Mouse (Mus musculus) heart, adult 2 months (tissue): Measurements from ENCODE around the gene Pgm2l1. TPM values are rescaled to one million over a fixed set of nuclear protein-coding genes. Genes with fewer than 3 reads are reported as not detected.

ENCODE experiments used
- DNase-seq, 2 experiments: peaks; one replicate each; pipeline ENCODE4 v3.0.0; 2021
- H3K27ac ChIP-seq: fragments of 200-600 bp; 2 replicates; pipeline ENCODE4 v1.8.1; 2022
- H3K27me3 ChIP-seq: fragments of 200-500 bp; 2 replicates; pipeline ENCODE4 v1.6.1; 2012; ENCODE audit warnings: mild to moderate bottlenecking, low read length, inconsistent platforms, mixed read lengths; ENCODE audit not compliant: control insufficient read depth, insufficient read depth
- H3K36me3 ChIP-seq: fragments of 200-500 bp; 2 replicates; pipeline ENCODE4 v1.6.1; 2012; ENCODE audit warnings: low read length, inconsistent platforms; ENCODE audit not compliant: control insufficient read depth, insufficient read depth
- H3K4me1 ChIP-seq: fragments of 200-500 bp; 2 replicates; pipeline ENCODE4 v1.6.1; 2011; ENCODE audit warnings: low read length; ENCODE audit not compliant: control insufficient read depth, insufficient read depth
- H3K4me3 ChIP-seq: fragments of 200-600 bp; 2 replicates; pipeline ENCODE4 v1.8.1; 2022
- H3K79me2 ChIP-seq: fragments of 200-500 bp; replicated peaks from 2 replicates; pipeline ENCODE4 v1.6.1; 2012; ENCODE audit warnings: mild to moderate bottlenecking, inconsistent platforms, low read length, moderate library complexity, mixed read lengths; ENCODE audit not compliant: control insufficient read depth, insufficient read depth
- H3K9ac ChIP-seq: fragments of 200-500 bp; 2 replicates; pipeline ENCODE4 v1.6.1; 2012; ENCODE audit warnings: low read depth, mild to moderate bottlenecking, control low read depth, inconsistent platforms, low read length, mixed read lengths
- CTCF ChIP-seq: fragments of 200-600 bp; IDR thresholded peaks from 2 replicates; pipeline ENCODE4 v1.8.1; 2022; ENCODE audit warnings: antibody characterized with exemption, mild to moderate bottlenecking, moderate library complexity
- EP300 ChIP-seq: fragments of 200-500 bp; IDR thresholded peaks from 2 replicates; pipeline ENCODE4 v1.6.1; 2011; ENCODE audit warnings: low read depth, low read length, control low read depth; ENCODE audit not compliant: insufficient read depth
- POLR2A ChIP-seq: fragments of 200-500 bp; IDR thresholded peaks from 2 replicates; pipeline ENCODE4 v1.6.1; 2011; ENCODE audit warnings: mild to moderate bottlenecking, low read depth, low read length, control low read depth; ENCODE audit not compliant: insufficient read depth
- WGBS: fragments of 180-500 bp; shearing (Covaris S2); methylation state at CpG from one replicate; pipeline ENCODE4 v1.1.7; 2018; 5-methylcytosine and 5-hydroxymethylcytosine counted together
- intact Hi-C: fragments of 180-260 bp; cut with DNase I; formaldehyde crosslinking; loops from one replicate; pipeline ENCODE4 v1.15.1; 2025
- long read RNA-seq: library from polyadenylated mRNA; stranded (forward); transcript quantifications from one replicate; pipeline ENCODE4 v2.0.0, GENCODE M21; 2021
- polyA plus RNA-seq: library from polyadenylated mRNA; depleted of rRNA; stranded (reverse); fragments of >200 nt; gene quantifications from 2 replicates; pipeline ENCODE4 v1.2.3, GENCODE M21; 2012; rRNA removed
- total RNA-seq, 2 experiments: library from RNA; stranded (reverse); gene quantifications; 2 replicates each; pipeline ENCODE4 v1.2.3; 2021

The Pgm2l1 gene
- 1 to 10 TPM; 7.0 TPM for total RNA-seq
- polyA plus RNA-seq, result 1.5 and 2.2 TPM in 2 replicates
- long read RNA-seq, result 0 reads

DNA sequence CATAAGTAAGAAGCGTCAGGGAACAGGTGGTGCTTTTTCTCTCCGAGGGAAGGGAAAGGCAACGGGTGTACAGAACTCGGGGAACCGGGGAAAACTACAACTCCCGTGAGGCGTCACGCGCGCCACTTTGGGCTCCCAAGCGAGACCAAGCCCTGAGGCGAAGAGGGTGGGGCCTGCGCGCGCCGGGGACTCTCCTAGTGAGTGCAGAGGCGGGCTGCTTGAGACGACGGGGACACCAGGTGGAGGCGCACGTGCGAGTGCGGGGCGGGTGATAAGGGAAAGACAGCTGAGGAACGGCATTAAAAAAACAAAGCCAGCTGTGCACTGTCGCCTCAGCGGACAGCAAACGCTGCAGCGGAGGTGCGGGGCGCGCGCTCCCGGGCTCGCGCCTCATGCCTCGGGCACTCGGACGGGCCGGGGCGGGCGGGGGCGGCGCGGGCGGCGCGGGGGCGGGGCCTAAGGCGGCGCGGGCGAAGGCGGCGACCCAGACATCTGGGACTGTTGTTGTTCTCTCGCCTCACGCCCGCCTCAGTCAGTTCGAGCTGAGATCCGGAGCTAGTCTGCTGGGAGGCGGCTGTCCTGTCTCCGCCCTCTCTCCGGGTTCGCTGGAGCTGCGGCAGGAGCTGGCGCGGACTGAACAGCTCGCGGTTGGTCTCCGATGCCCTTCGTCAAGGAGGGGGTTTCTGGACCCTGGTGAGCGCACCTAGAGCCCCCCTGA lies at the start of gene Pgm2l1:
Gene Pgm2l1, plus strand, starts transcription at position 237 of the 718 bp plus-strand sequence.
- WGBS, result under 1% methylated on average over 71 of the region's 72 CpGs
- Histone ChIP-seq H3K36me3 (no peaks in the 10 kb centered on the region), H3K9ac (peak within 1 kb of the TSS; percentile 87), H3K79me2 (no peaks in the 10 kb centered on the region), H3K4me3 (peak within 1 kb of the TSS; percentile 83), H3K4me1 (no peaks in the 10 kb centered on the region), H3K27me3 (no peaks in the 10 kb centered on the region), H3K27ac (peak within 1 kb of the TSS; percentile 72)
- peak; percentile 96 to 98 for DNase-seq
- intact Hi-C loops, result no loop called here
- TF ChIP-seq POLR2A (peak; percentile 90), CTCF (no peak), EP300 (peak; percentile 42; the same call in 1 of the 2 replicates)

DNA sequence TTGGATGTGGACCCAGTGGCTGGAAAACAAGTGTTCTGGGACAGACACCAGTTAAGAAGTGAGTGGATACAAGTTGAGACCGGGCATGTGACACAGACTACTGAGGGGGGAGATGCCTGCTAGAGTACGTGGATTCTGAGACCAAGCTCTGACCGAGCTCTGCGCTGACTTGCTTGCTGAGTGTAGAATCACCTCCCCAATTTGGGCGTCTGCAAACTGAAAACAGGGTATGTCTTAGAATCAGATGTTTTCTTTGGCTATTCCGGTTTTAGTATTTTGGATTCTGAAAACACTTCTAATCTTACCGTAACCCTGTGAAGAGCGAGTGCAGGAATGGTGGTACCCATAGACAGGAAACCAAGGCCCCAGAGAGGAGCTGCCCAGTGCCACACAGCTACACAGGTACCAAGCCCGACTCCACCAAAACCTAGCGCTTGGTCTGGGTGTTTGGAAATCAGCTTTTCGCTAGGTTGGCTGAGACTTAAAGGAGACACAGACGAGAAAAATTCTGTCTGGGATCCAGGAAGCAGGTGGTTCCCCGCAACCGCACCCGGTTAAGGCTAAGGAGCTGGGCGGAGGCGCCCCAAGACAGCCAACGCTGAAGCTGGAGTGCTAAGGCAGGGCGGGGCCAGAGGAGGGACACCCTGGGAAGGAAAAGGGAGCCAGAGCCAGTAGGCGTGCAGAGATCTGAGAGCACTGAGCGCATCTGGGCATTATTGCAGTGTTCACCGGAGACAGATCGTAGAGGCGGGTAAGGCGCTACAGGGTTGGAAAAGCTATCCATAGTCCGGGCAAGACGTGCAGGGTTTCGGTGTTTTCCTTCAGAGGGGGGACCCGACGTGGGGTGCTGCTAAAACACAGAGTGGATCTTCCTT lies 48.9 kb upstream of the Pgm2l1 start:
- peaks cover 3% of the 10 kb centered on the region; the same call in 1 of the 2 replicates for H3K27me3 ChIP-seq
- intact Hi-C loops, result no loop called here
- no peak for TF ChIP-seq EP300
- TF ChIP-seq POLR2A, result 0 out of 2 replicates have a peak, but pooled peaks have one; percentile 29
- no peak for TF ChIP-seq CTCF
- no peaks in the 10 kb centered on the region for H3K36me3 ChIP-seq
- peak; percentile 71 for DNase-seq
- H3K4me3 ChIP-seq, result peak overlapping the region; percentile 45
- peaks cover 1% of the 10 kb centered on the region; the same call in 1 of the 2 replicates for H3K4me1 ChIP-seq
- 8% methylated on average over 30 of the region's 30 CpGs for WGBS
- no peaks in the 10 kb centered on the region for H3K79me2 ChIP-seq
- H3K27ac ChIP-seq, result no peak overlapping the region; the same call in 1 of the 2 replicates
- 0 out of 2 replicates have a peak overlapping the region, but pooled peaks have one; percentile 13 for H3K9ac ChIP-seq

DNA sequence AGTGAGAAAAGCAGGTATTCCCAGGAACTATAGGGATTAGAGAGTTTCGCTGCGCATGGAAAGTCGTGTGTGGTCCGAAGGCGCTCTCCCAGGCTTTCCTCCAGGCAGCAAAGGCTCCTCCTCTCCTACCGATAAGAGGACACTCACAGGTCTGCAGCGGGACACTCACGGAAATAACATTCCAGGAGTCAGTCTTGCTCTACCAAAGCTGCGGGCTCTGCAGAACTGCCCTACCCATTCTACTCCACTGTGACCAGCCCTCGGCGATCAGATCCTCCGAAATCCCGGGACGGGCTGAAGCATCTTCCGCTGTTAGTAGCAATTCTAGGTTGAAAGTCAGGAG lies 48.3 kb upstream of the Pgm2l1 start:
- 0 out of 2 replicates have a peak overlapping the region, but pooled peaks have one; percentile 8 for H3K9ac ChIP-seq
- H3K27me3 ChIP-seq, result peaks cover 3% of the 10 kb centered on the region; the same call in 1 of the 2 replicates
- H3K79me2 ChIP-seq, result no peaks in the 10 kb centered on the region
- peak in 1 of 2 experiments; percentile 22 for DNase-seq
- no peaks in the 10 kb centered on the region for H3K36me3 ChIP-seq
- H3K4me1 ChIP-seq, result peaks cover 1% of the 10 kb centered on the region; the same call in 1 of the 2 replicates
- no peak overlapping the region for H3K27ac ChIP-seq
- 1% methylated on average over 15 of the region's 15 CpGs for WGBS
- peak overlapping the region; percentile 45 for H3K4me3 ChIP-seq
- intact Hi-C loops, result no loop called here
- TF ChIP-seq POLR2A (no peak), EP300 (no peak), CTCF (no peak)

DNA sequence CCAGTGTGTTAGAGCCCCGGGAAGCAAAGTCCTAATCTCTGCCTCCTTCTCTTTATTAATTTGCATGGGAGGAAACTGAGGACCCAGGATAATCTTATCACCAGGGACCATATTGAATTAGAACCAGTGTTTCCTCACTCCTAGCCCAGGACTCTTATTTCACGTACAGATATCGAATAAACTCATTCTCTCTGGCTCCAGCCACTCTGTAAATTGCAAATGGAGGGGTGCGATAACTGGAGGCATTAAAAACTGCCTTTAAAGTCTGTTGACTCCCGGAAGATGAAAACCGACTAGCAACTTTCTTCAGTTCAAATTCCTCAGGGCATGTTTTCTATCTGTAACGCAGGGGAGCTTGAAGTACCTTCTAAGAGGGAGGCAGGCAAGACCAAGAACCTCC lies 47.8 kb upstream of the Pgm2l1 start:
- Histone ChIP-seq H3K4me1 (peaks cover 1% of the 10 kb centered on the region; the same call in 1 of the 2 replicates), H3K9ac (no peak overlapping the region), H3K36me3 (no peaks in the 10 kb centered on the region), H3K4me3 (no peak overlapping the region; the same call in 1 of the 2 replicates), H3K27me3 (peaks cover 3% of the 10 kb centered on the region; the same call in 1 of the 2 replicates), H3K27ac (no peak overlapping the region), H3K79me2 (no peaks in the 10 kb centered on the region)
- TF ChIP-seq EP300 (no peak), CTCF (no peak), POLR2A (no peak)
- WGBS, result 54% methylated on average over 7 of the region's 7 CpGs
- intact Hi-C loops, result no loop called here
- DNase-seq, result no peak

DNA sequence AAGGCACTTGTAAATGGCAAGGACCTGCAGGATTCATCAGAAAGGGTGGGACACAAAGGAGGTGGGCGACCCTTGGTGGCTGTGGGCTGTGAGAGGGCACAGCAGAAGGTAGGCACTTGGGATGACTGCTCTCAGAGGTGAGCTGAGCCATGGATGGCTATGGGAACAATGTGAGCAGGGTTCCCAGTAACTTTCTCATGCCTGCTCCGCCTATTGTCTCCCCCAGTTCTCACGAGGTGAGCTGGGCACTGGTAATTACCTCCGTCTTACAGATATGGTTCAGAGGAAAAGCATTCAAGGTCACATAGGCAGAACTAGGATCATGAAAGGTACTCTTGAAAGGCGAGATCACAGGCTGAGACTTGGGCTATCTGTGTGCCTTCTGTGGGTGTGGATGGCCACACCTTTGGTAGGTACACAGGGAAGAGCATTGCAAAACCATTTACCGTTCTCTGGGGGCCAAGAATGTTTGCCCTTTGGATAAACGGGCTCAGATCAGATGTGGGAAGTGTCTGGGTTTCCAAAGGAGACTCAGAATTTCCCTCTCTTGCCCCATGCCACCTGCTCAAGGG lies 47.3 kb upstream of the Pgm2l1 start:
- H3K4me1 ChIP-seq, result peaks cover 1% of the 10 kb centered on the region; the same call in 1 of the 2 replicates
- intact Hi-C loops, result no loop called here
- H3K27ac ChIP-seq, result no peak overlapping the region
- no peaks in the 10 kb centered on the region for H3K36me3 ChIP-seq
- 76% methylated on average over 7 of the region's 7 CpGs for WGBS
- H3K79me2 ChIP-seq, result no peaks in the 10 kb centered on the region
- TF ChIP-seq EP300 (no peak), POLR2A (no peak), CTCF (no peak)
- H3K9ac ChIP-seq, result no peak overlapping the region
- no peak overlapping the region for H3K4me3 ChIP-seq
- peaks cover 3% of the 10 kb centered on the region; the same call in 1 of the 2 replicates for H3K27me3 ChIP-seq
- DNase-seq, result no peak
